Mouse (Mus musculus): ENCODE data around the gene Hemk1.

Hemk1 gene

DNA sequence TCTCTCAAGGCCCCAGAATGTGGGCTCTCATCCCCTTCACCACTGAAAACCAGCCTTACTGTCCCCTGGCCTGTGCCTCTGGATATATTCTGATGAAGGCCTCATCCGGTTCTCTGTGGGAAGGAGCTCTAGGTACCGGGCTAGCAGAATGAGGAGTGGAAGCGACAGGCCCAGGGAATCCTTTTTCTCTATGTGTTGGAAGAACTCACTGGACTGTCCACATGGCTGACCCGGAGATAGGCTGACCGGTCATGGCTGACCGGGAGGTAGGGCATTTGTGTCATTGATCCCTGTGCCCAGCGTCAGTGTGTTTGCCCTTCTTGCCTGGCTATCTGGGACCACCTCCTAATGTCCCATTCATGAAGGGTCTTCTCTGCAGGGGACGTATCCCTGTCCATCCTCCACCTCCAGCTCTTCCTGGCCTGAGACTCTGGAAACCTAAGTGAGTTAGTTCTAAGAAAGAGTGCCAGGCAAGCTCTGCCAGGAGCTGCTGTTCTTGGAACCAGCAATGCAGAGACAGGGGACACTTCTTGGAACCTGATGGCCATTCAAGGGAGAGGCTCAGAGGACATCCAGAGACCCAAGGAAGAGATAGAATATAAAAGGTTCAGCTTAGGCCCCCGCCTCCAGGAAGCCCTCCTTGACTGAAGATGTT is 29.7 kb downstream of the Hemk1 start:
- 86% methylated on average over 9 of the region's 9 CpGs for WGBS

DNA sequence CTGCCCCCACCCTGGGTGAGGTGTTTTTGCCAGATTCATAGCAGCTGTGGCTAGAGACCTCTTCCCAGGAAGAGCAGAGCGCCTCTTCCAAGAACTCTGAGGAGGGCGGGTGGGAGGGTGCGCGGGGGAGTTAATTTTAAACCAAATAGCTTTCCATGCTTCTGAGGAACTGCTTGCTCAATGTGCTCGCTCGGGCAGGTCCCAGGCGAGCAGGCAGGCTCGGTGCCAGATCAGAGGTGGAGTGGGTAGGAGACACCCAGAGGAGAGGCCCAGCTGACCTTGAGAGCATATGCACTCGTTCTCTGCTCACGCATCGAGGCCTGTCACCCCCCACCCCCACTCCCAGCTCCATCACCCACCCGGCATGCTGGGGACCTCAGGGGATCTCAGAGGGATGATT is 30.3 kb downstream of the Hemk1 start:
- 39% methylated on average over 12 of the region's 12 CpGs for WGBS

GRCm38 (mm10) chr9:107307099-107307872 is 30.9 kb downstream of the Hemk1 start:
- 77% methylated on average over 11 of the region's 11 CpGs for WGBS

GRCm38 (mm10) chr9:107306673-107307072 is 31.5 kb downstream of the Hemk1 start:
- 96% methylated on average over 1 of the region's 1 CpGs for WGBS

DNA sequence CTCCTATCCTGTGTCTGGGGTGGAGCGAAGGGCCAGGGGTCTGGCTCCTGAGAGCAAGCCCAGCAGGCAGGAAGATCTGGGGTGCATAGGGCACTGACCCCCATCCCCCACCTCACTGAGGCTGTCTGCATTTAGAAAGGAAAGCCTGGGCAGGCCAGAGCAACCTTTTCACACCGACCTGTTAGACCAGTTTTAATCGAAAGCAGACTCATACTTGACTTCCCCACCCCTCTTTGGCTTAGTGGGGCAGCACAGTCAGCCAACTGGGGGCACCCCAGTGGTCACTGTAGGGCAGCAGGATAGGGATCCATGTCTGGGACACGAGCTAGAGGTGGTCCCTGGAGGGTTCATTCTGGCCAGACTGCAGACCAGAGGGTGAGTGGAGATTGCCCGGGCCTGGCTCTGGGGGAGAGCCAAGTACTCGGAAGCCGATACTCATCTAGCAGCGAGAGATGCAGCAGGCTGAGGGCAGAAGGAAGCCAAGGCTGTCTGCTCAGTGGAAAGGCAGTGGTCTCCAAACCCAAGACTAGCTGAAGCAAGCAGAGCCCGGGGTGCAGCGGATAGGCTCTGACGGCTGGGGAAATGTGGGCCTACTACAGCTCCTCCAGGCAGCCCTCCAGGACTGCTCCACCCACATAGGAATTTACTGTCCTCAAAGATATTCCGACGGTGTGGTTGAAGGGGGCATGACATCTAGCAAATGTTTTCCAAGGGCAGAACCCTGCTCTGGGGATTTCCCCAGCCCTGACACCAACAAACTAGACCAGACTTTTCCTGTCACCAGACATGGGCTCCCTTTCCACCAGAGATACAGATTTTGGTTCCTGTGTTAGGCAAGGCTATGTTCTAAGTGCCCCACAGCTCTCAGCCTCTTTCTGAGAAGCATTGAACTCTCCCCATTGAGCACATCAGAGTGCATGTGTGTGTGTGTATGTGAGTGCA is 32.3 kb downstream of the Hemk1 start:
- WGBS: 73% methylated on average over 13 of the region's 13 CpGs

GRCm38 (mm10) chr9:107305012-107305411 is 33.1 kb downstream of the Hemk1 start:
- 96% methylated on average over 4 of the region's 4 CpGs for WGBS

DNA sequence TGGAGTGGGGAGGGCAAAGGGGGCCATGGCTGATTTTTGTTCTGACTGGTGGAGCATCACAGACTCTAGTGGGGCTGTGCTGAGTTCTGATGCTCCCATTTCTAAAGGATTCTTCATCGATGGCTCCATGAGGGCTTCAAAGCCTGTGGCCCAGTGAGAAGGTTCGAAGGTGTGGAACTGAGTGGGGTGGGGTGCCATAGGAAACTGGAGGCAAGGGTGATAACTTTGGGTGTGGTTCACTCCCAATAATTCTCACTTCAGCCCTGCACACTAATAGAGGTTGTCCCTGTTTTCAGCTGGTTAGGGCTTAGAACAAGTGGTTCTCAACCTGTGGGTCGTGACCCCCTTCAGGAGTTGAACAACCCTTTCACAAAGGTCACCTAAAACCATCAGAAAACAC is 33.8 kb downstream of the Hemk1 start:
- WGBS: 94% methylated on average over 3 of the region's 3 CpGs

DNA sequence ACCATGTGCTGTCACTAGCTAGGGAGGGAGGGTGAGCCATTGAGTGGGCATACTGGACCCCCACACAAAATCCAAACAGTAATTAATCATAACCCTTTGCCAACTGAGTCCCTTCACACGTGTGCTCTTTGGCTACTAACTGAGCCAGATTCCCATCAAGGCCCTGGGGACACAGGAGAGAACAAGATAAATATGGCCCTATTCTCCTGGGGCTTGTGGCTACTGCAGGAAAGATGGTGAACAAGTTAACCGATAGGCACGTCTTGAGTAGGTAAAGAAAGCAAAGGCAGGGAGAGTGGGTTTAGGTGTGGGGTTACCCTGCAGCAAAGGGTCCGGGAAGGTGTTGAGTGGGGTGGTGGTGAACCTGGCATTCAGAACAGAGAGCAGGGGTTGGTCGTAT is 34.2 kb downstream of the Hemk1 start:
- 86% methylated on average over 5 of the region's 5 CpGs for WGBS

DNA sequence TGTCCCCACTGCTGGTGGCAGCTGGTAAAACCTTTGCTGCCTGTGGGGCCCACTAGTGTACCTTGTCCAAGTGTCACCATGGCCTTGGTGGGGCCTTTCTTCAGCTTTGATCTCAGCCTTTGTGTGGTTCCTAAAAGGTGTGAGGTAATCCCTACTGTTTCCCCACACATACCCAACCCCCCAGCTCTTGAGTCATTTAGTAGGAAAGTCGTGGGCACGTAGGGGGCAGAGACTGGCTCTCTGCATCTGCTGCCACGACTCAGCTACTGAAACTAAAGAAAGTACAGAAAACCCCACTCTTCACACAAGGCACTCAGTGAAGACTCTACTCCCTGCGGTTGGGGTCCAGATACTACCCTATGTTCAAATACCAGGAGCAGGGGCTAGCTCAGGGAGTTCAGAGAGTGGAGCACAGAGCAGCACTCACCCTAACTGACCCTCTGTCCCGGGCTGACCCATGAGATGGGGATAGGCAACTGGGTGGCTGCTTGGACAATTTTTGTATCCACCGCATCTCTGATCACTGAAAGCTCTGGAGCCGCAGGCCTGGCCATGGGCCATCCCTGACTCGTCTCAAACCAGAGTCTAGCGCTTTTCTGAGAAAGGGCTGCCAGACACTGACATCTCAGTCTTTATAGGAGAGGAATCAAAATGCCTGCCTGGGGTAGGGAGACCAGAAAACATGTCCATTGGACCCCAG is 34.9 kb downstream of the Hemk1 start:
- WGBS: 53% methylated on average over 9 of the region's 9 CpGs

DNA sequence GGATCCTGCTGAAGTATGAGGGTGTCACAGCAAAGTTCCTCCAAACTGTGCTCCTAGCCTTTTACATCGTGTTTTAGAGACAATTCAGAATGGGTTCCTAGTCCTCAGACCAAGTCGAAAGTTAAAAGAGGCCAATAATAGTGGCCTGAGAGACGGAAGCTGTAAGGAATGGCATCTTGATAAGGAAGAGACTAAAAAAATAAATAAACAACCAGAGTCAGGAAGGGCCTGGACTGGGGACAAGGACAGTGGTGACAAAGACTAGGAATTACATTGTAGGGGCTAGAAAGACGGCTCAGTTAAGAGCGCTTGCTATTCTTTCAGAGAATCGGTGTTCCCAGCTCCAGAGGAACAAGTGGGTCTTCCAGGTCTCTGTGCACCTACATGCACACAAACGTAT is 35.6 kb downstream of the Hemk1 start:
- WGBS: 77% methylated on average over 7 of the region's 7 CpGs

DNA sequence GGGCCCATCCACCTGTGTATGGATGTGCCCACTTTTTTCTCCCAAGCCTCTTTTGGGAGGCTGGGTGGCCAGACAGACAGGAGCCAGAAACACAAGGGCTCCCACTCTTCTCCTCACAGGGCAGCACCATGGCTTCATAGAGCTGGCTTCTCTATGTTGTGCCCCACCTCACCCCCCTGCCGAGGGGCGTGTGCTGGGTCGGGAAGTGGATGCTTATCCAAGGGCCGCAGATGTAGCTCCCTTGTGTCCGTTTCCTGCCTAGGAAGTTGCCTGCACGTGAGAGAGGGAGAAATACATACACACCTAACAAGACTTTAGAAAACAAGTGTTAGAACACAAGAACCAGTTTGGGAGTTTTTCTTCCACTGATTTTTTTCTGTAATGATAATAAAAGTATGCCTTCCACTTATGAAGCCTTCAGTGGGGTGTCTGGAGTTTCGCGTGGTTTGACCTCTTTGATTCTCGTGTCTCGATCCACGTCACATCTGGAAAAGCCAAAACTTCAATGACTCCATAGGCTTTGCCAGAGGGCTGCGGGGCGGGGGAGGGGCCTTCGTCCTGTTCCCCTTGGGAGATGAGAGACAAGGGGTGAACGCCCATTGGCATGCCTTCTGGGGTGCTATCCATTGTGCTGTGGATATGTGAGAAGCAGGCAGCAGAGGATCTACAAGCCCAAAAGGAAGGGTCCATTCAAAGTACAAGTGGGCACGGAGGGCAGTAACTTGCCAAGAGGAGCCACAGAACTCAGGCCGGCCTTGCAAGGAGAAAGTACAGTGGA is 36.4 kb downstream of the Hemk1 start:
- WGBS: 85% methylated on average over 17 of the region's 17 CpGs

DNA sequence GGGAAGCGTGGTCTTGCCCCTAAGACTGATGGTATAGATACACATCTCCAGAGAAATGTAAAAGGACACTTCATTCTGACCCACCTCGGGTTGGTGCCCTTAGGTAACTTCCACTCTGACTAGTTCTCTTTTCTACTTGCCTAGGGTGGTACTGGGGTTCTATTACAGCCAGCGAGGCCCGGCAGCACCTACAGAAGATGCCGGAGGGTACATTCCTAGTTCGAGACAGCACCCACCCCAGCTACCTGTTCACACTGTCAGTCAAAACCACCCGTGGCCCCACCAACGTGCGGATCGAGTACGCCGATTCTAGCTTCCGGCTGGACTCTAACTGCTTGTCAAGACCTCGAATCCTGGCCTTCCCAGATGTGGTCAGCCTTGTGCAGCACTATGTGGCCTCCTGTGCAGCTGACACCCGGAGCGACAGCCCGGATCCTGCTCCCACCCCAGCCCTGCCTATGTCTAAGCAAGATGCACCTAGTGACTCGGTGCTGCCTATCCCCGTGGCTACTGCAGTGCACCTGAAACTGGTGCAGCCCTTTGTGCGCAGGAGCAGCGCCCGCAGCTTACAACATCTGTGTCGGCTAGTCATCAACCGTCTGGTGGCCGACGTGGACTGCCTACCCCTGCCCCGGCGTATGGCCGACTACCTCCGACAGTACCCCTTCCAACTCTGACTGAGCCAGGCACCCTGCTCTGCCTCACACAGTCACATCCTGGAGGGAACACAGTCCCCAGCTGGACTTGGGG is 37.8 kb downstream of the Hemk1 start:
- 93% methylated on average over 30 of the region's 30 CpGs for WGBS

DNA sequence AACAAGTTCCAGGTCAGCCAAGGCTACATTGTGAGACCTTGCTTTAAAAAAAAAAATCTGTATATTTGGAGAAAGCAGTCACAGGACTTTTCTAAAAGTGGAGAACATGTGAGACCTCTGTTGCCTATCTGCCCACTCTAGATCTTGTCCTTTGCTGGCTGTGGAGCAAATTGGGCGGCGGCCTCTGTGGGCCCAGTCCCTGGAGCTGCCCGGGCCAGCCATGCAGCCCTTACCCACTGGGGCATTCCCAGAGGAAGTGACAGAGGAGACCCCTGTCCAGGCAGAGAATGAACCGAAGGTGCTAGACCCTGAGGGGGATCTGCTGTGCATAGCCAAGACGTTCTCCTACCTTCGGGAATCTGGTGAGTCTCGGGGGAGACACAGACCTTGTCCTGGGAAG is 38.4 kb downstream of the Hemk1 start:
- 93% methylated on average over 7 of the region's 7 CpGs for WGBS

DNA sequence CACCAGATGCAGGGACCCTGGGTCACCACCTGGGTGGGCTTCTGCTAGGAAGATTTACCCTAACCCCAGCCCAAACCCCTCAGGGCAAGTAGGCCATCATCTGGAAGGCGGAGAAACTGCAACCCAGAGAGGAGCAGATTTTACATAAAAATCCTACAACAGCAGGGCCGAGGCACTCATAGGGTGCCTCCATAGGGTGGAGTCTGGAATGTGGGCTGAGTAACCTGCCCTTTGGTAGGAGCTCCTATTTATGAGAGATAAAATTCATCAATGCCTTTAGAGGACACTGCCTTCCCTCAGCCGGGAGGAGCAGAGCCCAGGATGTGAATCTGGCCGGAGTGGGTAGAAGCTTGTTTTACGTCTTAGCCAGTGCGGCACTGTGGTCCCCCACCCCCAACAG is 39.3 kb downstream of the Hemk1 start:
- WGBS: 80% methylated on average over 6 of the region's 6 CpGs

DNA sequence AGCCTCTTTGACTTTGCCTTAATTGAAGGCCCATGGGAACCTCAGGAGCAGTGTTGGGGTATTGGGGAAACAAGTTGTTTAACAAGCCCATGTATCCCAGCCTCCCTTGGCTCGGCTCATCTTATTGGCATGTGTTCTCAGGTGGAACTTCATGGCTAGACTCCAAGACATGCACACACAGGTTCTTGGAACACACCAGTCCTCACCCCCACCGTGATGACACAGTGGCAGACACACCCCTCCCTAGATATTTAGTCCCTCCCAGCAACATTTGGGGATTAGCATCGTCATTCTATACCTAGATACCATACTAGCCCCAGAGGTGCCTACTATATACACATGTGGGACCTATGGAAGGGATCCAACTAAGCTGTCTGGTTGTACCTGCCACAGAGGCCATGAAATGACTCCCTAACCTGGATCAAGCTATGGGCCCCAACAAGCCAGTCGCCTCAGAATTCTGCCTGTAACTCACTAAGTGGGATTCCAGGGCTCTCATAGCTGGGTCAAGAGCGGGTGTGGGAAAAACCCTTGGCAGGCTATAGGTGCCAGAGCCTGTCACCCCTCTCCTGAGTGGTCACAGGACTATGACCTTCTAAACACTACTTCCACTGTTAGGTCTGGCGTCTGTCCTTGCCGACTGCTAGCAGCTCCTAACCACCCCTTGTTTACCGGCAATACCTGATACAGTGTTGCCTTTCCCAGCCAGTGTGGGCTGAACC is 39.9 kb downstream of the Hemk1 start:
- WGBS: 78% methylated on average over 8 of the region's 8 CpGs

DNA sequence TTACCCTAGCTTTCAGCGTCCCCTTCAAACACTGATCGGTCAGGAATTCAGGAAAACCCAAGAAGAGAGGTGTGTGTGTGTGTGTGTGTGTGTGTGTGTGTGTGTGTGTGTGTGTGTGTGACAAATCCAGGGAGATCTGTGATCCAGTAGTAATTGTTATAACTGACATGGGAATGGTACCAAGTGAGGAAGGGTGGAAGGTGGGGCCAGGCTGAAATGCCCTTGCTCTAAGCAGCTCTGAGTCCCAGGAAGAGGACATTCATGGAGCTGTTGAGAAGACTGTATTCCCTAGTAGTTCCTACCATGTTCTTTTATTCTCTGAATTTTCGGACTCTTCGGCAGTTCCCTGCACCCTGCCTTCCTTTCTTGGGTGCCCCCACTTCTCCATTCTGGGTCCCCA is 40.5 kb downstream of the Hemk1 start:
- WGBS: 83% methylated on average over 4 of the region's 4 CpGs

DNA sequence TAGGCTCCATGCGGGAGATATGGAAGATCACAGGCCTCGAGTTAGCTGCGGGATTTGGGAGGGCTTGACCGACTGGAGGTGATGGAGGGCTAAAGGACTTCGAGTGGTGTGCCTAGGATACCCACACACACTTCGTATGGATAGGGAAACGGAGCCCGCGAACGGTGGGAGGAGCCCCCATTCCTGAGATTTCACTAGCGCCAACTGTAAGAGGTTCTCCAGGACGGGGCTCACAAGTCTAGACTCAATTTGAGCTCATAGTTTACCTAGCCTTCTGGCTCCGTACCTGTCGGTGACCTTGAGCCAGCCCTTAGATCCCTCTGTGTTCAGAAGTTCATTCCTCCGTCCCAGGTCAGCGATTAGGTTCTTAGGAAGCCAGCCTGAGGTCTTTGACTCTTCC is 41.1 kb downstream of the Hemk1 start:
- WGBS: 11% methylated on average over 16 of the region's 16 CpGs

GRCm38 (mm10) chr9:107296501-107296965 is 41.6 kb downstream of the Hemk1 start:
- WGBS: under 1% methylated on average over 31 of the region's 31 CpGs

GRCm38 (mm10) chr9:107296041-107296440 is 42.1 kb downstream of the Hemk1 start:
- 4% methylated on average over 14 of the region's 14 CpGs for WGBS

GRCm38 (mm10) chr9:107296016-107296040 is 42.3 kb downstream of the Hemk1 start, which contains the start of gene Cish:
TSS of gene Cish (plus strand) at chr9:107296026.

